Mouse (Mus musculus) myocyte (in vitro differentiated cells): ENCODE measurements around the gene Lamtor1.

Experiments used
- E2F4 ChIP-seq: IDR thresholded peaks from one replicate; pipeline ENCODE4 v1.6.1; 2011; ENCODE audit warnings: mild to moderate bottlenecking, control low read depth, moderate library complexity; ENCODE audit not compliant: insufficient read depth
- MAX ChIP-seq: IDR thresholded peaks from one replicate; pipeline ENCODE4 v1.6.1; 2011; ENCODE audit warnings: low read depth, mild to moderate bottlenecking, control low read depth
- MYOD1 ChIP-seq, 3 experiments: IDR thresholded peaks; one replicate each; pipeline ENCODE4 v1.6.1; 2011; ENCODE audit warnings: control low read depth in 2 of 3, low read depth in 2 of 3, mild to moderate bottlenecking in 2 of 3, moderate library complexity in 1 of 3; ENCODE audit not compliant: insufficient read length in 2 of 3, control insufficient read depth in 1 of 3
- MYOG ChIP-seq, 3 experiments: IDR thresholded peaks; one replicate each; pipeline ENCODE4 v1.6.1; 2011; ENCODE audit warnings: control low read depth in 2 of 3, low read depth in 2 of 3, mild to moderate bottlenecking in 2 of 3; ENCODE audit not compliant: insufficient read length in 2 of 3, control insufficient read depth in 1 of 3, insufficient read depth in 1 of 3
- POLR2A ChIP-seq: IDR thresholded peaks from one replicate; pipeline ENCODE4 v1.6.1; 2011; ENCODE audit warnings: low read depth, mild to moderate bottlenecking, control low read depth, moderate library complexity; ENCODE audit not compliant: insufficient read length
- TCF12 ChIP-seq: IDR thresholded peaks from one replicate; pipeline ENCODE4 v1.6.1; 2011; ENCODE audit warnings: mild to moderate bottlenecking, control low read depth; ENCODE audit not compliant: poor library complexity, insufficient read depth, severe bottlenecking
- TCF3 ChIP-seq: IDR thresholded peaks from one replicate; pipeline ENCODE4 v1.6.1; 2011; ENCODE audit warnings: low read depth, control low read depth; ENCODE audit not compliant: insufficient read length
- USF1 ChIP-seq: IDR thresholded peaks from one replicate; pipeline ENCODE4 v1.6.1; 2011; ENCODE audit warnings: low read depth, mild to moderate bottlenecking, control low read depth, moderate library complexity

- no peak for TF ChIP-seq POLR2A
- TF ChIP-seq TCF3: no peak
- no peak for TF ChIP-seq TCF12
- no peak for TF ChIP-seq MYOG (IDR thresholded peaks at IDR 0.05; ENCODE audit: control insufficient read depth in 1 of 3, insufficient read depth in 1 of 3, insufficient read length in 2 of 3, low read depth in 2 of 3)
- no peak for TF ChIP-seq MAX
- TF ChIP-seq E2F4: no peak
- TF ChIP-seq MYOD1 (IDR thresholded peaks at IDR 0.05; ENCODE audit: control insufficient read depth in 1 of 3, insufficient read length in 2 of 3, low read depth in 2 of 3): no peak
- no peak for TF ChIP-seq USF1
These were observed 51.2 kb downstream of the Lamtor1 start for GRCm38 (mm10) chr7:101956911-101957310.
